Mouse (Mus musculus): ENCODE measurements around the gene Gpx1. TPM values are rescaled to one million over a fixed set of nuclear protein-coding genes. Genes with fewer than 3 reads are reported as not detected.

Gene Gpx1
- 1,034 and 1,067 TPM in 2 replicates for polyA plus RNA-seq (2015; fragmentation: Nextera tagmentation; extraction: Ambion mirVana)

DNA sequence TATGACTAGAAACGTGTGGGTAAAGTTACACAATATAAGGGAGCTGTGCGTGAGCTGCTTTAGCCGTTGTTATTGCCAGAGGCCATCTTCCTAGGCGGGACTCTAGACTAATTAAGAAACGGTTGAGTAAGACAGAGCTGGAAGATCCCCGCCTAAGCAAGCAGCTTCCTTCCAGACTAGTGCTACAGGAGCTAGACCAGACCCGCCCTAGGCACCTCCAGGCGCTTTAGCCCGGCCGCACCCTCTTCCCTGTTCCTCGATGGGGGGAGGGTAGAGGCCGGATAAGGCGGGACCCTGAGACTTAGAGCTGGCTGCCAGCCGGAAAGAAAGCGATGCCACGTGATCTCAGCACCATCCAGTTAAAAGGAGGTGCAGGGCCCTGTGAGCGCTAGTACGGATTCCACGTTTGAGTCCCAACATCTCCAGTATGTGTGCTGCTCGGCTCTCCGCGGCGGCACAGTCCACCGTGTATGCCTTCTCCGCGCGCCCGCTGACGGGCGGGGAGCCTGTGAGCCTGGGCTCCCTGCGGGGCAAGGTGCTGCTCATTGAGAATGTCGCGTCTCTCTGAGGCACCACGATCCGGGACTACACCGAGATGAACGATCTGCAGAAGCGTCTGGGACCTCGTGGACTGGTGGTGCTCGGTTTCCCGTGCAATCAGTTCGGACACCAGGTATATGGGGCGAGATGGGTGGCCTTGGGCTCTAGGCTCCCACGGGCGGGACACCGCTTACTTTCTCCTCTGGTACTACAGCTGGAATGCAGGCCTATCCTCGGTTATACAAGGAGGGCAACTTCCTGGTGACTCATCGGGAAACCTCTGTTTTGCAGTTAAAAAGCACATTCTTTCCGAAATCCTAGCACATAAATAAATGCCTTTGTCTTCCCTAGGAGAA is at the start of gene Gpx1:
Gene Gpx1 (plus strand): TSS at position 18 of the 896 bp plus-strand sequence.
- peak within 1 kb of the TSS; percentile 83 for H3K4me2 ChIP-seq (ENCODE audit: low read depth, low read length)
- peak within 1 kb of the TSS; percentile 99 for H3K27ac ChIP-seq (ENCODE audit: low read length)
- H3K9me3 ChIP-seq (replicated peaks; ENCODE audit: control insufficient read depth, low read length), result no peaks in the 10 kb centered on the region
- peak; percentile 95 for ATAC-seq (ENCODE audit: insufficient read depth, low FRiP score)
- peak within 1 kb of the TSS; percentile 83 for H3K4me3 ChIP-seq (replicated peaks; ENCODE audit: low read length)
- no peaks in the 10 kb centered on the region for H3K27me3 ChIP-seq (ENCODE audit: control insufficient read depth, insufficient read depth, low read length)
- H3K36me3 ChIP-seq (ENCODE audit: control insufficient read depth, insufficient read depth, low read length), result peaks cover 12% of the 10 kb centered on the region
- under 1% methylated on average over 49 of the region's 49 CpGs for WGBS
- peak within 1 kb of the TSS; percentile 98 for H3K9ac ChIP-seq (ENCODE audit: low read length)
- peaks cover 47% of the 10 kb centered on the region for H3K4me1 ChIP-seq (ENCODE audit: control insufficient read depth, insufficient read depth, low read length)

DNA sequence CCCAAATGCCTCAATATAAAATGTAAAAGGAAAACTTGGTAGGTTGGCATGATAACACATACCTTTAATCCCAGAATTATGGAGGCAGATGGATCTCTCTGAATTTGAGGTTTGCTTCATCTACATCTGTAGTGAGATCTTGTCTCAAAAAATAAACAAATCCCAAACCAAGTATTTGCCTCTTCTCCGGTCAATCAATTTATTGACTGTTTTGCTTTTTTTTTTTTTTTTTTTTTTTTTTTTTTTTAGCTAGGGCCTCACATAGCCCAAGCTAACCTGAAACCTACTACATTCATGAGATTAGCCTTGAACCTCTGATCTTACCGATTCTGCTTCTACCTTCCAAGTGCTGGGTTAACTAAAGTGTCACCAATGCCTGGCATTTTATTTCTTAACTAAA is 49.4 kb upstream of the Gpx1 start:
- no peaks in the 10 kb centered on the region for H3K27me3 ChIP-seq (ENCODE audit: control insufficient read depth, insufficient read depth, low read length)
- H3K9me3 ChIP-seq (replicated peaks; ENCODE audit: control insufficient read depth, low read length), result no peaks in the 10 kb centered on the region
- ATAC-seq (ENCODE audit: insufficient read depth, low FRiP score), result no peak
- no peak overlapping the region for H3K9ac ChIP-seq (ENCODE audit: low read length)
- no peak overlapping the region for H3K27ac ChIP-seq (ENCODE audit: low read length)
- H3K4me2 ChIP-seq (ENCODE audit: low read depth, low read length), result no peak overlapping the region
- H3K4me3 ChIP-seq (replicated peaks; ENCODE audit: low read length), result no peak overlapping the region
- no peaks in the 10 kb centered on the region for H3K36me3 ChIP-seq (ENCODE audit: control insufficient read depth, insufficient read depth, low read length)
- WGBS, result 63% methylated on average over 2 of the region's 2 CpGs
- peaks cover 2% of the 10 kb centered on the region; the same call in 1 of the 2 replicates for H3K4me1 ChIP-seq (ENCODE audit: control insufficient read depth, insufficient read depth, low read length)

- H3K4me2 ChIP-seq (ENCODE audit: low read depth, low read length), result peak within 1 kb of the TSS; percentile 69
- H3K9ac ChIP-seq (ENCODE audit: low read length), result peak within 1 kb of the TSS; percentile 72
- no peaks in the 10 kb centered on the region for H3K9me3 ChIP-seq (replicated peaks; ENCODE audit: control insufficient read depth, low read length)
- peak; percentile 95 for ATAC-seq (ENCODE audit: insufficient read depth, low FRiP score)
- H3K27ac ChIP-seq (ENCODE audit: low read length), result peak within 1 kb of the TSS; percentile 77
- 1% methylated on average over 32 of the region's 32 CpGs for WGBS
- H3K4me1 ChIP-seq (ENCODE audit: control insufficient read depth, insufficient read depth, low read length), result peaks cover 2% of the 10 kb centered on the region; the same call in 1 of the 2 replicates
- no peaks in the 10 kb centered on the region for H3K36me3 ChIP-seq (ENCODE audit: control insufficient read depth, insufficient read depth, low read length)
- H3K27me3 ChIP-seq (ENCODE audit: control insufficient read depth, insufficient read depth, low read length), result no peaks in the 10 kb centered on the region
- peak within 1 kb of the TSS; percentile 60 for H3K4me3 ChIP-seq (replicated peaks; ENCODE audit: low read length)
Measured at GRCm38 (mm10) chr9:108290016-108290750, 48.5 kb upstream of the Gpx1 start, which contains the start of gene Nicn1. Gene Nicn1 (plus strand): TSS chr9:108290429.

DNA sequence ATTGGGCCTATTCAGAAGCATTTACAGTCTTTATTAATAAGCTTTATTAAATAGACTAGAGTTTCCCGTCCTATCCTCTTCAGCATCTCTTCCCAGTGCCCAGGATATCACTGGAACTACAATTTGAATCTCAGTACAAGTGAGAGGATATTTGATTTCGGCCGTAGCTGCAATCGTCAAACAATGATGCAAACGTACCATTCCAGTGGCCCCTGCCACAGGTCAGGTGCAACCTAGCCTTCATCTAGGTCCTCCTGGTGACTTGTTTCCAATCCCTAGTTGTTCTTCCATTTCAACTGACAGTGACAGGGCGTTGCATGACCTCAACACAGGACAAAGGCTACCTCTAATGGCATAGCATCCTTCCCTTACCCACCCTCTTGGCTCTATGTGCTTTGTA is 47.9 kb upstream of the Gpx1 start:
- Histone ChIP-seq H3K4me2 (ENCODE audit: low read depth, low read length) (peak overlapping the region; percentile 69), H3K9ac (ENCODE audit: low read length) (peak overlapping the region; percentile 72), H3K36me3 (ENCODE audit: control insufficient read depth, insufficient read depth, low read length) (no peaks in the 10 kb centered on the region), H3K4me1 (ENCODE audit: control insufficient read depth, insufficient read depth, low read length) (peaks cover 2% of the 10 kb centered on the region; the same call in 1 of the 2 replicates), H3K27ac (ENCODE audit: low read length) (no peak overlapping the region), H3K27me3 (ENCODE audit: control insufficient read depth, insufficient read depth, low read length) (no peaks in the 10 kb centered on the region), H3K4me3 (replicated peaks; ENCODE audit: low read length) (peak overlapping the region; percentile 60), H3K9me3 (replicated peaks; ENCODE audit: control insufficient read depth, low read length) (no peaks in the 10 kb centered on the region)
- 33% methylated on average over 6 of the region's 6 CpGs for WGBS
- no peak for ATAC-seq (ENCODE audit: insufficient read depth, low FRiP score)

DNA sequence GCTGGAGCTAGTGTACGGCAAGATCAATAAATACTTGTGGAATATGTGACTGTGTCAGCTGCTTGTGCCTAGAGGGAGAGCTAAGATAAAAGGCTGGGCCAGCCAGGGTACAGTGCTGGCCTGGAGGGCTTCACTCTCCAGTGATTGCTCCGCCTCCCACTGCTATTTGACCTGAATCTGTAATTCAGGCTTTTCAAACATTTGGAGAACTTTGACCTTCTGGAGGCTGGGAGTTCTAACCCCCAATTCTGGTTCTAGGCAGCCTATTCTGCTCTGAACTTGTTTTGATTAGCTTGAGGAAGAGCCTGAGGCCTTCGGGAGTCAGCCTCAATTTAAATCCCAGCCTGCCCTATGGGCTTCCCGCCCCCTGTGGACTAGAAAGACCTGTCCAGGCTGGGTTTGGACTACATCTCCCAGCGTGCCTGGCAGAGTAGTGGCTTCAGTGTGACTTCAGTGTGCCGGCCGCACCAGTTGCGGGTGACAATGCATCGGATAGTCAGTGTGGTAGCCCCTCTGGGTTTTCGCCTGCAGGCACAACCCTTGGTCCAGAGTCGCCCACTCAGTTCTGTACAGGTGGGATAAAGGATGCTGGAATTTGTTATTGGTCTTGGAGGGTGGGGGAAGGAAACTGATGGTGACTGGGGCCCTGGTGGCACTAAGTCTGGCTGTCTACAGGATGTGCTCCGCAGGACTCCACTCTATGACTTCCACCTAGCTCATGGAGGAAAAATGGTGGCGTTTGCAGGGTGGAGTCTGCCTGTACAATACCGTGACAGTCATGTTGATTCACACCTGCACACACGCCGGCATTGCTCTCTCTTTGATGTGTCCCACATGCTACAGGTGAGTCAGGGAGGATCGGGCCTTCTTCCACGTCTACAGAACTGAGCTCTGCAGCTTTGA is 42.0 kb upstream of the Gpx1 start, which contains the start of gene Amt:
Gene Amt (plus strand): TSS at position 401 of the 903 bp plus-strand sequence.
- H3K9ac ChIP-seq (ENCODE audit: low read length), result peak within 1 kb of the TSS; percentile 20; the same call in 1 of the 2 replicates

DNA sequence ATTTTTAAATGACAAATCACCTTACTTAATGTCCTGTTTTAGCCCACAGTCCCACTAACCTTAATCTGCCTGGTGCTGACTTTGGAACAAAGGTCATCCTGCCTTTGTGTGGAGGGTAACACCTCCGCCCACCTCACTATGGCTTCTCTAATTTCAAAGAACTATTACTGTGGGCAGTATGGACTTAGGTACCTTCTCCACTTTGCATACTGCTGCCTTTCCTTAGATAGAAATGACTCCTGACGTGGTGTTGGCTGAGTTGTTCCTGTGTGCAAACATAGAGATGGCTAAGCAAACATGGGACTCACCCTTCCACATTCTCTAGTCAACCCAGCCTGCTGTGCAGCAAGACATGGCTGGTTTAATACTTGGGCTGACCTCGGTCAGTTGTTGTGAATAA is 36.9 kb upstream of the Gpx1 start:
- H3K36me3 ChIP-seq (ENCODE audit: control insufficient read depth, insufficient read depth, low read length), result peaks cover 3% of the 10 kb centered on the region; the same call in 1 of the 2 replicates
- WGBS, result 65% methylated on average over 3 of the region's 3 CpGs
- peak; percentile 4; the same call in 1 of the 2 replicates for ATAC-seq (ENCODE audit: insufficient read depth, low FRiP score)
- H3K4me1 ChIP-seq (ENCODE audit: control insufficient read depth, insufficient read depth, low read length), result peaks cover 16% of the 10 kb centered on the region
- no peak overlapping the region for H3K9ac ChIP-seq (ENCODE audit: low read length)
- peak overlapping the region; percentile 85 for H3K27ac ChIP-seq (ENCODE audit: low read length)
- no peak overlapping the region for H3K4me3 ChIP-seq (replicated peaks; ENCODE audit: low read length)
- H3K27me3 ChIP-seq (ENCODE audit: control insufficient read depth, insufficient read depth, low read length), result no peaks in the 10 kb centered on the region
- no peaks in the 10 kb centered on the region for H3K9me3 ChIP-seq (replicated peaks; ENCODE audit: control insufficient read depth, low read length)
- no peak overlapping the region for H3K4me2 ChIP-seq (ENCODE audit: low read depth, low read length)

More for the DNA sequence above, 42.0 kb upstream of the Gpx1 start, which contains the start of gene Amt:
- 27% methylated on average over 18 of the region's 18 CpGs for WGBS
- Histone ChIP-seq H3K27me3 (ENCODE audit: control insufficient read depth, insufficient read depth, low read length) (no peaks in the 10 kb centered on the region), H3K27ac (ENCODE audit: low read length) (peak within 1 kb of the TSS; percentile 17), H3K4me3 (replicated peaks; ENCODE audit: low read length) (peak within 1 kb of the TSS; percentile 27), H3K4me2 (ENCODE audit: low read depth, low read length) (peak within 1 kb of the TSS; percentile 36), H3K4me1 (ENCODE audit: control insufficient read depth, insufficient read depth, low read length) (0 out of 2 replicates have a peak, but pooled peaks cover 2% of the 10 kb centered on the region), H3K36me3 (ENCODE audit: control insufficient read depth, insufficient read depth, low read length) (no peaks in the 10 kb centered on the region; the same call in 1 of the 2 replicates), H3K9me3 (replicated peaks; ENCODE audit: control insufficient read depth, low read length) (no peaks in the 10 kb centered on the region)
- ATAC-seq (ENCODE audit: insufficient read depth, low FRiP score), result peak; percentile 83

DNA sequence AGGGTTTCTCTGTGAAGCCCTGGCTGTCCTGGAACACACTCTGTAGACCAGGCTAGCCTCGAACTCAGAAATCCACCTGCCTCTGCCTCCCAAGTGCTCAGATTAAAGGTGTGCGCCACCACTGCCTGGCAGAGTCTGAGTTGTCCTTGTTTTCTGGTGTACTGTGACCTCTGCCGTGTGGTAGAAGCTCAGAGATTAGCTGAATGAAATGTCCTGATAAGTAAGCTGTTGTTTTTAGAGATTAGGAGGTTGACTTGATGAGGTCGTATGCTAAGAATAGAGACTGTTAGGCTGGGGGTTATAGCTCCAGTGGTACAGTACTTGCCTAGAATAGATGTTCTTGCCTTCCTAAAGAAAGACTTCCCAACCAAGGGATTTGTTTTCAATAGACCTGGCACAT is 34.0 kb upstream of the Gpx1 start:
- Histone ChIP-seq H3K9me3 (replicated peaks; ENCODE audit: control insufficient read depth, low read length) (no peaks in the 10 kb centered on the region), H3K27ac (ENCODE audit: low read length) (peak overlapping the region; percentile 100; the same call in 1 of the 2 replicates), H3K27me3 (ENCODE audit: control insufficient read depth, insufficient read depth, low read length) (no peaks in the 10 kb centered on the region), H3K4me3 (replicated peaks; ENCODE audit: low read length) (peak overlapping the region; percentile 80), H3K4me2 (ENCODE audit: low read depth, low read length) (peak overlapping the region; percentile 80), H3K9ac (ENCODE audit: low read length) (peak overlapping the region; percentile 88; the same call in 1 of the 2 replicates), H3K4me1 (ENCODE audit: control insufficient read depth, insufficient read depth, low read length) (peaks cover 24% of the 10 kb centered on the region), H3K36me3 (ENCODE audit: control insufficient read depth, insufficient read depth, low read length) (peaks cover 3% of the 10 kb centered on the region; the same call in 1 of the 2 replicates)
- ATAC-seq (ENCODE audit: insufficient read depth, low FRiP score), result no peak
- WGBS, result 74% methylated on average over 4 of the region's 4 CpGs

GRCm38 (mm10) chr9:108305170-108305569 is 33.5 kb upstream of the Gpx1 start:
- WGBS, result 6% methylated on average over 1 of the region's 1 CpGs
- Histone ChIP-seq H3K4me1 (ENCODE audit: control insufficient read depth, insufficient read depth, low read length) (peaks cover 27% of the 10 kb centered on the region), H3K4me2 (ENCODE audit: low read depth, low read length) (peak overlapping the region; percentile 80), H3K27ac (ENCODE audit: low read length) (peak overlapping the region; percentile 100), H3K9me3 (replicated peaks; ENCODE audit: control insufficient read depth, low read length) (no peaks in the 10 kb centered on the region), H3K27me3 (ENCODE audit: control insufficient read depth, insufficient read depth, low read length) (no peaks in the 10 kb centered on the region), H3K4me3 (replicated peaks; ENCODE audit: low read length) (peak overlapping the region; percentile 80), H3K9ac (ENCODE audit: low read length) (peak overlapping the region; percentile 88), H3K36me3 (ENCODE audit: control insufficient read depth, insufficient read depth, low read length) (peaks cover 3% of the 10 kb centered on the region; the same call in 1 of the 2 replicates)
- ATAC-seq (ENCODE audit: insufficient read depth, low FRiP score), result no peak

All from stomach, embryonic 16.5 days (tissue).